Mouse (Mus musculus): ENCODE data around the gene Mamdc2.

DNA sequence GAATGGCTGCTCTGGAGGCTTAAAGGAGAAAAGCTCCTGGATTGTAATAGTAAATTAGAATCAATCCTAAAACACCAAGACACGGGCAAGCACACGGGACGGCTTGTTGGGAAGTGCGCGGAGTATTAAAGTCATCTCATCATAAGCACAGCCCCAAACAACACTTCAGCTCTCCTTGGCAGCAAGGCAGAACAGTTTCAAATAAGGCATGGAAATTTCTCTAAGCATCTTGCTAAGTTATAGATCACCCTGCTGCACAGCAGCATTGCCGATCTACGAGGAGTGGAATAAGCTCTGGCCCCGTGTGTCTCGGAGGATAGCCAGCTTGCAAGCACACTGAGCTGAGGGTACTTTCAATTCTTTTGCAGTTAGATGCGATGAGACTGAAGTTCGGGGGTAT, 13.8 kb downstream of the Mamdc2 start:
- TF ChIP-seq POLR2A (IDR thresholded peaks at IDR 0.05; ENCODE audit: extremely low read depth, insufficient read depth, low read length) (no peak), CTCF (IDR thresholded peaks at IDR 0.05; ENCODE audit: low read depth, low read length) (no peak)
